Mouse (Mus musculus) limb, embryonic 15.5 days (tissue): ENCODE results near the gene Nrxn3. TPM values are rescaled to one million over a fixed set of nuclear protein-coding genes. Genes with fewer than 3 reads are reported as not detected.
A peak's percentile ranks its signal among the peaks of the same experiment; 100 is the strongest.

Experiments
- ATAC-seq: fragments of 200-750 bp; cut with Nextera tagmentation; 2 replicates; pipeline ENCODE4 v1.8.0; 2017; ENCODE audit warnings: low read depth, moderate TSS enrichment; ENCODE audit not compliant: insufficient number of reproducible peaks, low FRiP score, low TSS enrichment
- H3K27ac ChIP-seq: fragments of 300-500 bp; sonication (generic); 2 replicates; pipeline ENCODE4 v1.5.1; 2015; ENCODE audit warnings: moderate library complexity, mild to moderate bottlenecking, inconsistent platforms
- H3K27me3 ChIP-seq: fragments of 300-500 bp; sonication (generic); 2 replicates; pipeline ENCODE4 v1.6.1; 2015; ENCODE audit warnings: inconsistent platforms
- H3K36me3 ChIP-seq: fragments of 300-500 bp; sonication (generic); 2 replicates; pipeline ENCODE4 v1.6.1; 2015; ENCODE audit warnings: inconsistent platforms
- H3K4me1 ChIP-seq: fragments of 300-500 bp; sonication (generic); 2 replicates; pipeline ENCODE4 v1.6.1; 2015; ENCODE audit warnings: inconsistent platforms
- H3K4me2 ChIP-seq: fragments of 300-500 bp; sonication (generic); 2 replicates; pipeline ENCODE4 v1.6.1; 2015; ENCODE audit warnings: mild to moderate bottlenecking, inconsistent platforms
- H3K4me3 ChIP-seq: fragments of 300-500 bp; sonication (generic); 2 replicates; pipeline ENCODE4 v1.5.1; 2015; ENCODE audit warnings: mild to moderate bottlenecking, inconsistent platforms
- H3K9ac ChIP-seq: fragments of 300-500 bp; sonication (generic); 2 replicates; pipeline ENCODE4 v1.6.1; 2015; ENCODE audit warnings: inconsistent platforms
- H3K9me3 ChIP-seq: fragments of 300-500 bp; sonication (generic); 2 replicates; pipeline ENCODE4 v1.6.1; 2016; ENCODE audit warnings: inconsistent platforms
- WGBS: fragments of 180-500 bp; shearing (Covaris S2); methylation state at CpG from one replicate; pipeline ENCODE4 v1.1.7; 2015; 5-methylcytosine and 5-hydroxymethylcytosine counted together
- polyA plus RNA-seq: library from polyadenylated mRNA; unstranded; fragments of >200 nt; fragmentation: Nextera tagmentation; extraction: Ambion mirVana; gene quantifications from 2 replicates; pipeline ENCODE4 v1.2.1, GENCODE M21; 2015

The Nrxn3 gene
- polyA plus RNA-seq = 0.70 and 0.86 TPM in 2 replicates

DNA sequence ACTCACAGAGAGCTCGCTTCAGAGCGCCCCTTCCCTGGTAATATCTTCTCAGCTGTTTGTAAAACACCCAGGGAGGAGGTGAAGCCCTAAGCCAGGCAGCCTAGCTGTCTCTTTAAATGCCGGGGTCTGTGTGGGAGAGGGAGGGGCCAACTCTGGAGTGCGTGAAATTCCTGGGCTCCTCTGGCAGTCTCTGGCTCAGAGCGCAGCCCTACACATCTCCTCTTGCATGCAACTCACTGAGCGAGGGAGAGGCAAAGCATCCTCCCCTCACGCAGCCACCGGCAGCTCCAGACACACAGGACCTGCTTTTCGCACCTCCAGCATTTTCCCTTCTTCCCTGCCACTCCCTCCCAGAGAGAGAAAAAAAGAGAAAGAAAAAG, at the start of gene Nrxn3:
TSS of gene Nrxn3 (plus strand) at position 186 of the 380 bp plus-strand sequence.
- Histone ChIP-seq H3K4me1 (peaks cover 3% of the 10 kb centered on the region; the same call in 1 of the 2 replicates), H3K27me3 (no peaks in the 10 kb centered on the region; the same call in 1 of the 2 replicates), H3K4me3 (no peak within 1 kb of the TSS; the same call in 1 of the 2 replicates), H3K4me2 (peak within 1 kb of the TSS; percentile 13; the same call in 1 of the 2 replicates), H3K9ac (no peak within 1 kb of the TSS), H3K36me3 (no peaks in the 10 kb centered on the region), H3K27ac (no peak within 1 kb of the TSS), H3K9me3 (no peaks in the 10 kb centered on the region)
- ATAC-seq = no peak
- WGBS = 1% methylated on average over 9 of the region's 9 CpGs

DNA sequence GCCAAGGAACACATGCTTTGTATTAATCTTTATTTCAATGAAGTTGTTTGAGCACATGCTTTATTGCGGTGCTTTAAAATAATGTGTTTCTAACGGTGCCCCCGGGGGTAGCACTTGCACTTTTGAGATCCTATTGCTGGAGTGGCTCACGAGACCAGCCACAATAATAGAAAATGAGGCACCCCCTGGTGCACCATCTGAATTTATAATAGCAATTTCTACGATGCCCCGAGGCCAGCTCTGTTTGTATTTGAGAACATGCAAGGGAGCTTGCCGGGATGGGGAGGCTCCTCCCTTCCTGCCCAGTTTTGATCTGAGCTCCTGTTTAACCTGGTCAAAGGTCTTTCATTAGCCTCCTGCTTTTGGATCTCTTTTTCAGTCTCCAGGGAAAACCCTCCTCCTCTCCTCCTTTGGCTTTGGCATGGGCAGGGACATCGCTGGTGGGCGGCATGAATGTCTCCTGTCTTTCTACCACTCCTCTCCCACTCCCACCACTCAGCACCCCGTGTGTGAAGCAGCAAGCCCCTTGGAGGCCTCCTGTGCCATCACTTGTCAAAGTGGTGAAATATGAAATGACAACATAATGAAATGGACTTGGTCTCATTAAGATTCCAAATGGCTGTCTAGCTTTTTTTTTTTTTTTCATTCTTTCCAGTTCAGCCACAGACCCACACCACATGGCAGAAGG, 18.4 kb upstream of the Nrxn3 start:
- no peaks in the 10 kb centered on the region for H3K27me3 ChIP-seq
- no peak overlapping the region for H3K4me3 ChIP-seq
- H3K9ac ChIP-seq = no peak overlapping the region
- 27% methylated on average over 10 of the region's 10 CpGs for WGBS
- H3K27ac ChIP-seq = no peak overlapping the region
- ATAC-seq = no peak
- no peak overlapping the region for H3K4me2 ChIP-seq
- no peaks in the 10 kb centered on the region for H3K4me1 ChIP-seq
- H3K36me3 ChIP-seq = no peaks in the 10 kb centered on the region
- H3K9me3 ChIP-seq = no peaks in the 10 kb centered on the region

DNA sequence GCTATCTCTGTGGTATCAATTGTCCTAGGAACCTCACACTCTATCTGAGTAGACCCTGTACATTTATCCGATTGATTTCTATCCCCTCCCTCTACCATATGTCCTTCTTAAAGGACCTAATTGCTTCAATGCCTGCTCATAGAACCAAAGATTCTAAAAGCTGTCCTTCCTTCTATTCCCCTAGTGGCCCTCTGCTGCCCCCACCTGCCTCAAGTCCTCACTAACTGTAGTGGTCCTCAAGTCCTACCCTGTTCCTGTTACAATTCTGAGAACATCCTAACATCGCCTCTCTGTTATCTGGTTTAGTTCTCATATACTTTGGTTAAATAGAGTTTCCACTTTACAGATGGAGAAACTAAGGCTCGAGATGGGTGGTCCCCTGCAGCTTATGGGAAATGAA, 16.7 kb upstream of the Nrxn3 start:
- Histone ChIP-seq H3K36me3 (no peaks in the 10 kb centered on the region), H3K4me1 (no peaks in the 10 kb centered on the region), H3K9me3 (no peaks in the 10 kb centered on the region), H3K27me3 (no peaks in the 10 kb centered on the region), H3K4me3 (no peak overlapping the region), H3K4me2 (no peak overlapping the region), H3K27ac (no peak overlapping the region), H3K9ac (no peak overlapping the region)
- WGBS = 60% methylated on average over 3 of the region's 3 CpGs
- ATAC-seq = no peak

DNA sequence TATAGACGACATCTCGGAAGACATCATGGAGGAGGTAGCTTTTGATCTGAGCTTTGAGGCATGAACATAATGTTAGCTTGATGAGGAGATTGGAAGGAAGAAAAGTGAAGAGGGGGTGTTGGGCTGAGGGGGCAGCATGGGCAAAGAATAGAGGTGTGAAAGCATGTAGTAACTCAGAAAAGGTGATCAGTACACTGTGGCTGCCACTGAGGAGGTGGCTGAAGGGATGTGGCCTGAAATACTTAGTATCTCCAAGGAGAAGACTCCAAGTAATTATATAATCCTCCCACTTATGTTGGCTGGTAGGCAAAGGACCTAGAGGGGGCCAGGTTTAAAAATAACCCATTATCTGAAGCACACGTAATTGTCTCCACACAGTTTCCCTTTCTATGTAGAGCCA, 14.9 kb upstream of the Nrxn3 start:
- Histone ChIP-seq H3K4me1 (no peaks in the 10 kb centered on the region), H3K4me2 (no peak overlapping the region), H3K9me3 (no peaks in the 10 kb centered on the region), H3K27ac (no peak overlapping the region), H3K36me3 (no peaks in the 10 kb centered on the region), H3K4me3 (no peak overlapping the region), H3K9ac (no peak overlapping the region), H3K27me3 (no peaks in the 10 kb centered on the region)
- 78% methylated on average over 3 of the region's 3 CpGs for WGBS
- ATAC-seq = no peak

DNA sequence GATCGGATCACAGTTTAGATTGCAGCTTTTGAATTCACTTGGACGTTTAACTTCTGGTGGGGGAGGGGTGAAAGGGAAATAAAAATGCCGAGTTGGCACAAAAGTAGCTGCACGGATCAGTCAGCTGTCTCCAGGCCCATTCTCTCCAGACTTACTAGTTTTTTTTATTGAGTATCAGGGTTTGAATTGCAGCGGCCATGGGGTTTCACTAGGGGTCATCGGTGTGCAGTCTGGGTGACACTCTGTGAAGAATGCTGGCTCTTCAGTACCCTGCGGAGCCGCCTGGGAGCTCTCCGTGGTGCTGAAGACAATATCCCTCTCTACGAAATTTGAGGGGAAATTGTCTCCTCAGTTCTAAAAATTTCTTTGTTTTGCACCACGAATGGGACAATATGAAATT, 13.5 kb upstream of the Nrxn3 start:
- WGBS = 10% methylated on average over 11 of the region's 11 CpGs
- Histone ChIP-seq H3K4me1 (no peaks in the 10 kb centered on the region), H3K36me3 (no peaks in the 10 kb centered on the region)

DNA sequence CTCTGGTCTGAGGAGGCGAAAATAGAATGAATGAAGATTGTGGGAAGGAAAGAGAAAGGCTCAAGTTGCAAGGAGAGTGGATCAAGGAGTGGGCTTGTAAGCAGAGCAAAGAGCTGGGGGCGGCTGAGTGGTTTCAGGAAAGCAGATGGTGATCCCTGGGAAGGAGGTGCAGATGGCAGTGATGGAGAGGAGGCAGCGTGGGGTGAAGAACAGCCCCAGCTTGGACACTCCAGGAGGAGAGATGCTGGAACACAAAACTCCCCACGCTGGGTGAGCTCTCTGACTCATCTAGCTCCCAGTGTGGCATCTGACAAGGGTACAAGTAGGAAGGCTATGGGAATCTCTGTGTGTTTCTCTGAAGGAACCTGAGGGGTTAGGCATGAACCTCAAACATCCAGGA, 9.2 kb upstream of the Nrxn3 start:
- Histone ChIP-seq H3K4me1 (no peaks in the 10 kb centered on the region), H3K9me3 (no peaks in the 10 kb centered on the region), H3K27me3 (no peaks in the 10 kb centered on the region), H3K9ac (no peak overlapping the region), H3K4me3 (no peak overlapping the region), H3K36me3 (no peaks in the 10 kb centered on the region), H3K27ac (no peak overlapping the region), H3K4me2 (no peak overlapping the region)
- 60% methylated on average over 4 of the region's 4 CpGs for WGBS
- ATAC-seq = no peak

More for the DNA sequence above, 13.5 kb upstream of the Nrxn3 start:
- H3K27me3 ChIP-seq = no peaks in the 10 kb centered on the region
- no peak overlapping the region for H3K27ac ChIP-seq
- ATAC-seq = no peak
- no peak overlapping the region for H3K4me3 ChIP-seq
- no peak overlapping the region for H3K9ac ChIP-seq
- H3K9me3 ChIP-seq = no peaks in the 10 kb centered on the region
- no peak overlapping the region for H3K4me2 ChIP-seq

DNA sequence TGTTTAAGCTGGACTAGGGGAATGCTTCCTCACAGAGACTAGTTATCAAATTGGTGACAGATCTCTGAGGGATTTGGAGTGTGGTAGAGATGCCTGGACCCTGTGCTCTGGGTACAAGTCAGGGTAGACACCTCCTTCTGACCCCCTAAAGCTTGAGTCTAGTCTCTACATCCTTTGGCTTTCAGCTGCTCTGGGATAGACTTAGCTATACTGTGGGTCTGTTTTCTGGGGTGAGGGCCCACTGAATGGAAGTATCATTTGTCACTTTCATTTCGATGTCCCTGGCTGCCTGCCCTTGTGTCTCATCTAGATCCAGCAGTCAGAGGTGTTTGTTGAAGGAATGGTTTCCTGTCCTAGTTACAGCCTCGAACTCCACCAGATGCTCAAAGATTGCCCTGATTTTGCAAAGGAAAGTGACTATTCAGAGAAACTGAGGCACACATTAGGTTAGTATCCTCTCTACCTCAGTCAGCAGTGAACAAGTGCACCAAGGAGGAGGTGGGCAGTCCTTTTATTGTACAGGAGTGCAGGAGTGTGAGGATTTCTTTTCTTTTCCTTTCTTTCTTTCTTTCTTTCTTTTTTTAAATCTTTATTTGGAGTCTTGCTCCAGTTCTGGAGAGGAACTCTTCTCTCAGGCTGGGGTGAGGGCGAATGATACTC, 515 bp upstream of the Nrxn3 start:
- H3K4me2 ChIP-seq = no peak overlapping the region
- 23% methylated on average over 3 of the region's 3 CpGs for WGBS

DNA sequence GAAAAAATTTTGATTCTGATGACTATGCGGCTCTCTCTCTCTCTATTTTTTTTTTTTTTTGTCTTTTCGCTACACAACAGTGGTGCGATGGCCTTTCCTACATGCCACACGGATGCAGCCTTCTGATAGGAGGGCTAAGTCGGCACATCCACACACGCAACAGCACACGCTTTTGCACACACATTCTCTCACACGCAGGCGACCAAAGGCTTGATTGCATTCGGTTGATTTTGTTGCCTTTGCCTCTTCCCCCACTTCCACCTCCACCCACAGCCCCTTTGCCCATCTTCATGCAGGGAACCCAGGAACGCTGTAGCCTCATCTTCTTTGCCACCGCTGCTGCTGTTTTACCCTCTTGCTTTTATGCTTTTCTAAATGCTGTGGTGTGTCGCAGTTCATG, 3.6 kb downstream of the Nrxn3 start:
- no peaks in the 10 kb centered on the region for H3K9me3 ChIP-seq
- no peaks in the 10 kb centered on the region for H3K36me3 ChIP-seq
- H3K4me1 ChIP-seq = peaks cover 3% of the 10 kb centered on the region; the same call in 1 of the 2 replicates
- 95% methylated on average over 13 of the region's 13 CpGs for WGBS
- no peak overlapping the region for H3K4me2 ChIP-seq
- H3K27me3 ChIP-seq = no peaks in the 10 kb centered on the region; the same call in 1 of the 2 replicates
- no peak overlapping the region for H3K9ac ChIP-seq
- no peak overlapping the region for H3K4me3 ChIP-seq
- ATAC-seq = no peak
- no peak overlapping the region for H3K27ac ChIP-seq

More for the DNA sequence above, 515 bp upstream of the Nrxn3 start:
- Histone ChIP-seq H3K27ac (no peak overlapping the region), H3K4me3 (no peak overlapping the region), H3K4me1 (peaks cover 3% of the 10 kb centered on the region; the same call in 1 of the 2 replicates), H3K9me3 (no peaks in the 10 kb centered on the region), H3K27me3 (no peaks in the 10 kb centered on the region; the same call in 1 of the 2 replicates), H3K36me3 (no peaks in the 10 kb centered on the region), H3K9ac (no peak overlapping the region)
- ATAC-seq = no peak

DNA sequence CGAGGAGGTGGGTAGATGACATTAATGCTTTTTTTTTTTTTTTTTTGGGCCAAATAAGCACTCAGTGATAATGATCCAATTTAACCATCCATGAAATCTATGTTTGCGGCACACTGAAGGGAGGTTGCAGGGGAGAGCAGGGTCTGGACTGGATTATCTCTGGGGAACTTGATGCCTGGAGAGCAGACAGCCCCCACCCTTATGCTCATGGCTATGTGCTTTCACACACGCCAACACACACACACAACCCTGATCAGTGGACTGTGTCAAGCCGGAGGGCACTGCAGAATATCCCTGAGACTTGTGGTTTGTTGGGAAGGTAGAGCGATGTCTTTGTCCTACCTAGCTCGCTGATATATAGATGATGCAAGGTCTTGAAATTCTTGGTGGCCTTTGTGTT, 4.1 kb downstream of the Nrxn3 start:
- Histone ChIP-seq H3K4me1 (peaks cover 3% of the 10 kb centered on the region; the same call in 1 of the 2 replicates), H3K9me3 (no peaks in the 10 kb centered on the region), H3K4me3 (no peak overlapping the region), H3K27me3 (no peaks in the 10 kb centered on the region; the same call in 1 of the 2 replicates), H3K4me2 (no peak overlapping the region), H3K36me3 (no peaks in the 10 kb centered on the region), H3K9ac (no peak overlapping the region), H3K27ac (no peak overlapping the region)
- ATAC-seq = no peak
- WGBS = 78% methylated on average over 6 of the region's 6 CpGs

DNA sequence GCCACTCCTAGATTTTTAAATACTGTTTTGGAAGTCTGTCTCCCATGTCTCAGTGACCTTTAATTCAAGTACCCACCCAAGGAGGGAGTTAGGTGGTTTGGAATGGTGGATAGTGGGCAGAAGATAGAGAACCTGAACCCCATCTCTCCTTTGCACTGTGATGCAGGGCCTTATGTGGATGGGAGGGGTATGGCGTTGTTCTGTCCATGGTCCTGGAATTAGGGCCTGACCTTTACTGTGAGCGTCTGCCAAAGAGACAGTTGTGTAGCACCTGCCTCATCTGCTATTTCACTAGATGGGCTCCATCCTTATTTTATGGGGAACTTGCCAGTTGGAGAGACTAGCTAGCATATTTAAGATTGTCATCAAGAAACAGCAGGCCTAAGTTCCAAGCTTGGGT, 8.0 kb downstream of the Nrxn3 start:
- Histone ChIP-seq H3K9ac (no peak overlapping the region), H3K36me3 (no peaks in the 10 kb centered on the region), H3K4me2 (no peak overlapping the region), H3K9me3 (no peaks in the 10 kb centered on the region), H3K27ac (no peak overlapping the region), H3K27me3 (no peaks in the 10 kb centered on the region), H3K4me1 (no peaks in the 10 kb centered on the region), H3K4me3 (no peak overlapping the region)
- 43% methylated on average over 2 of the region's 2 CpGs for WGBS
- no peak for ATAC-seq

DNA sequence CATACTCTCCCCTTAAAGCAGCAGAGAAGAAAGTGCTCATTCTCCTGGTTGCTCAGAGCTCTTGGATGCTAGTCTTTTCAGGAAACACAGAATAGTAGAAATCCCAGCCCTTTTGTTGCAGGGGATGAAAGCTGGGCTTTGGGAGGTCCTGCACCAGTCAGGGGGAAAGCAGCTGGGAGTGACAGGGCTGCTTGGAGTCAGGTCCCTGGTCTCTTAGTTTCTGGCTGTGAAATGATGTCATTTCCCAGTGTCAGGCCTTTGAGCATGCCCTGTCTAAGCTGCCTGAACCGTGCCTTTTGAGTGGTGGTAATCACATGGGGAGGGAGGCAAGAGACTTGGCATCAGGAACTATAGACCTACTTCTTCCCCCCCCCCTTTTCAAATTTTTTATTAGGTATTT, 12.4 kb downstream of the Nrxn3 start:
- Histone ChIP-seq H3K27ac (no peak overlapping the region), H3K27me3 (no peaks in the 10 kb centered on the region), H3K9me3 (no peaks in the 10 kb centered on the region), H3K4me3 (no peak overlapping the region), H3K4me1 (no peaks in the 10 kb centered on the region), H3K9ac (no peak overlapping the region), H3K4me2 (no peak overlapping the region), H3K36me3 (no peaks in the 10 kb centered on the region)
- WGBS = 47% methylated on average over 1 of the region's 1 CpGs
- no peak for ATAC-seq

DNA sequence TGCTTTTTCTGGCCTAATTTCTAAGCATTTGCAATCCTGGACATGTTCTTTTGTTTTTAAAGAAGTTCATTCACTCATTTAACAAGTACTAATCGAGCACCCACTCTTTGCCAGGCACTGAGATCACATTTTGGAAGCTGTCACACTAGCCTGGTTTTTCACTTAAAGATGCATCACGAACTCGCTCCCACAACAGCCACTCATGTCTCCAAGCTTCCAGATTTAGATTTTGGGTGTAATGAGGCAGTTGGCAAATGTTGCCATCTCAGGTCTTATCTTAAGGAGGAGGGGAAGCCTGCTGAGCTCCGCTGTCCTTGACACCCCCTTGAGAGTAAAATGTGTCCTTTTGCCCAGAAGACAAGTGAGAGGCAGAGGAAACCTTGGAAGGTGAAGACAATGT, 14.4 kb downstream of the Nrxn3 start:
- WGBS = 73% methylated on average over 4 of the region's 4 CpGs
- ATAC-seq = no peak
- no peak overlapping the region for H3K4me2 ChIP-seq
- no peaks in the 10 kb centered on the region for H3K36me3 ChIP-seq
- no peaks in the 10 kb centered on the region for H3K9me3 ChIP-seq
- no peaks in the 10 kb centered on the region for H3K4me1 ChIP-seq
- H3K4me3 ChIP-seq = no peak overlapping the region
- H3K27me3 ChIP-seq = no peaks in the 10 kb centered on the region
- H3K27ac ChIP-seq = no peak overlapping the region
- H3K9ac ChIP-seq = no peak overlapping the region
